In genomic region chr1:91405406-91406169, GRCm38 (mm10) we compare ENCODE assay signal across 9 mouse cellular contexts. TPM values are rescaled to one million over a fixed set of nuclear protein-coding genes. Genes with fewer than 3 reads are reported as not detected.
DNase-seq lines count a peak whose midpoint lies in the region; ATAC-seq lines count a peak whose summit lies in the region.
"Had no signal": no experiment of that assay in that cellular context is flagged by ENCODE, and none has a peak within 500 bp of the region (broad histone marks: within the 10 kb centered on the region; RNA-seq: fewer than 3 reads in every experiment).

No protein-coding gene starts in this region.

- DNase-seq in heart, postnatal 4 days, result peak; percentile 30
- peak; percentile 16 to 40 for DNase-seq in B cell, adult 2 months
- peak; percentile 91 for DNase-seq in cerebellum, adult 11-12 months
- peak; percentile 39 for DNase-seq in induced T-regulatory cell, adult 2 months (ENCODE audit: low read depth)
- no peak for DNase-seq in adrenal gland, postnatal 10 days
- no peak for DNase-seq in retina, postnatal 1 day
- DNase-seq in urinary bladder, adult 18-20 months (ENCODE audit: low spot score in 2 of 2), result no peak

- H3K4me2 ChIP-seq in heart, embryonic 12.5 days, result no peak overlapping the region
- H3K4me2 ChIP-seq: liver, embryonic 15.5 days had no signal

- H3K27ac ChIP-seq in heart, embryonic 12.5 days (ENCODE audit: poor library complexity, severe bottlenecking), result no peak overlapping the region
- H3K27ac ChIP-seq: liver, embryonic 15.5 days had no signal

- no peaks in the 10 kb centered on the region for H3K9me3 ChIP-seq in heart, embryonic 12.5 days (replicated peaks)
- H3K9me3 ChIP-seq: liver, embryonic 15.5 days had no signal

- H3K9ac ChIP-seq in heart, embryonic 12.5 days, result no peak overlapping the region
- H3K9ac ChIP-seq: liver, embryonic 15.5 days had no signal

- ATAC-seq in heart, embryonic 12.5 days (ENCODE audit: insufficient number of reproducible peaks, low FRiP score), result no peak

- peaks cover 17% of the 10 kb centered on the region for H3K27me3 ChIP-seq in heart, embryonic 12.5 days (replicated peaks)

- 56% methylated on average over 23 of the region's 23 CpGs for WGBS in heart, embryonic 12.5 days

- H3K4me1 ChIP-seq in heart, embryonic 12.5 days (replicated peaks), result no peaks in the 10 kb centered on the region
- H3K4me1 ChIP-seq: liver, embryonic 15.5 days had no signal

- no peaks in the 10 kb centered on the region for H3K36me3 ChIP-seq in heart, embryonic 12.5 days
- H3K36me3 ChIP-seq: liver, embryonic 15.5 days had no signal

- H3K4me3 ChIP-seq in heart, embryonic 12.5 days, result no peak overlapping the region
- H3K4me3 ChIP-seq: liver, embryonic 15.5 days had no signal

RNA-seq across cellular contexts. Expression of gene Ilkap, which starts 7.0 kb away (rescaled TPM):
- 10 to 100 TPM; 58.2 to 59.1 TPM for total RNA-seq in heart, postnatal 4 days (2021)
- polyA plus RNA-seq in heart, embryonic 12.5 days (2016; fragmentation: Nextera tagmentation; extraction: Ambion mirVana), result 104 and 106 TPM in 2 replicates
- total RNA-seq in adrenal gland, postnatal 10 days (2021), result 10 to 100 TPM; 82.9 to 83.7 TPM

RNA-seq across cellular contexts. Expression of gene Hes6, which starts 8.2 kb away (rescaled TPM):
- 10 to 100 TPM; 29.6 to 30.6 TPM for total RNA-seq in heart, postnatal 4 days (2021)
- 63.6 and 65.4 TPM in 2 replicates for polyA plus RNA-seq in heart, embryonic 12.5 days (2016; fragmentation: Nextera tagmentation; extraction: Ambion mirVana)
- 100 to 1,000 TPM in 1 of 2 experiments, 10 to 100 TPM in 1; 49.5 to 137 TPM for total RNA-seq in adrenal gland, postnatal 10 days (2021)

RNA-seq across cellular contexts. Expression of gene Erfe, which starts 39.4 kb away (rescaled TPM):
- total RNA-seq in heart, postnatal 4 days (2021), result 1 to 10 TPM; 1.1 to 1.4 TPM
- polyA plus RNA-seq in heart, embryonic 12.5 days (2016; fragmentation: Nextera tagmentation; extraction: Ambion mirVana), result 1.5 and 1.7 TPM in 2 replicates
- 1 to 10 TPM; 1.0 to 2.2 TPM for total RNA-seq in adrenal gland, postnatal 10 days (2021)

RNA-seq across cellular contexts. Expression of gene Per2, which starts 53.5 kb away (rescaled TPM):
- 10 to 100 TPM in 1 of 2 experiments, 1 to 10 TPM in 1; 8.5 to 11.2 TPM for total RNA-seq in heart, postnatal 4 days (2021)
- polyA plus RNA-seq in heart, embryonic 12.5 days (2016; fragmentation: Nextera tagmentation; extraction: Ambion mirVana), result 3.6 and 4.0 TPM in 2 replicates
- 10 to 100 TPM; 15.6 to 37.9 TPM for total RNA-seq in adrenal gland, postnatal 10 days (2021)

RNA-seq across cellular contexts. Expression of gene Klhl30, which starts 54.8 kb away (rescaled TPM):
- 10 to 100 TPM; 51.2 to 55.4 TPM for total RNA-seq in heart, postnatal 4 days (2021)
- polyA plus RNA-seq in heart, embryonic 12.5 days (2016; fragmentation: Nextera tagmentation; extraction: Ambion mirVana), result 44.2 and 46.7 TPM in 2 replicates
- 1 to 10 TPM; 2.1 to 5.8 TPM for total RNA-seq in adrenal gland, postnatal 10 days (2021)

Comparison
In these comparisons a context has a peak if more than half of its experiments do, and no peak if none do; other contexts are left out.
1. DNase-seq: peak in heart, postnatal 4 days (single experiment), B cell, adult 2 months (2 of 2), cerebellum, adult 11-12 months (single experiment) and induced T-regulatory cell, adult 2 months (single experiment); none in adrenal gland, postnatal 10 days (single experiment), retina, postnatal 1 day (single experiment) and urinary bladder, adult 18-20 months (0 of 2).